Mouse (Mus musculus): ENCODE data around the gene Kcnb1. TPM values are rescaled to one million over a fixed set of nuclear protein-coding genes. Genes with fewer than 3 reads are reported as not detected.

Gene Kcnb1
- polyA plus RNA-seq, 1 experiment: 1.3 TPM

DNA sequence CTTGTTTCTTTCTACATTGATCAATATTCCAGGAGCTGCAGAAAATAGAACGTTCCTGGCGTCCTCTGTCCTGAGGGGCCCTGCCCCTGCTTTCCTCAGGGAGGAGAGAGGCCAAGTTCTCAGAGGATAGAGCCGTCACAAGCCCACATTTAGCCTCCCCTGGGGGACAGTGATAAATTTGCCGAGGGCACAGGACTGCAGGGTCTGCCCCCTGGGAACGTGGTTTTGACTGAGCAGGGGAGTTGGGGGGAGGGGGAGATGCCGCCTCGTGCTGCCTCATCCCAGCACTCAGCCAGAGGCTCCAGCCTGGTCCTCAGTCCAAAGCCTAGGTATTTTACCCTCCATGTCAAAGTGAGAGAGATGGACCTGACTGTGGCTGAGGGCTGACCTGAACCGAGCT lies 57.9 kb downstream of the Kcnb1 start:
- no peak for TF ChIP-seq CTCF (IDR thresholded peaks at IDR 0.05; ENCODE audit: extremely low read depth, insufficient read depth, insufficient read length, insufficient replicate concordance)
- TF ChIP-seq POLR2A (IDR thresholded peaks at IDR 0.05; ENCODE audit: low read depth, low read length): no peak
- peaks cover 13% of the 10 kb centered on the region; the same call in 1 of the 2 replicates for H3K4me1 ChIP-seq (ENCODE audit: control insufficient read depth, insufficient read depth, insufficient read length)
- no peaks in the 10 kb centered on the region for H3K36me3 ChIP-seq (ENCODE audit: control insufficient read depth, insufficient read depth, low read length)
- H3K27ac ChIP-seq (ENCODE audit: insufficient read depth, low read length): no peak overlapping the region
- no peak for DNase-seq (ENCODE audit: low read depth in 1 of 2, low spot score in 2 of 2)
- H3K4me3 ChIP-seq (ENCODE audit: extremely low read depth, insufficient read depth, insufficient read length): no peak overlapping the region
- WGBS: 35% methylated on average over 8 of the region's 8 CpGs
- H3K27me3 ChIP-seq (ENCODE audit: control insufficient read depth, insufficient read depth, low read length): no peaks in the 10 kb centered on the region

DNA sequence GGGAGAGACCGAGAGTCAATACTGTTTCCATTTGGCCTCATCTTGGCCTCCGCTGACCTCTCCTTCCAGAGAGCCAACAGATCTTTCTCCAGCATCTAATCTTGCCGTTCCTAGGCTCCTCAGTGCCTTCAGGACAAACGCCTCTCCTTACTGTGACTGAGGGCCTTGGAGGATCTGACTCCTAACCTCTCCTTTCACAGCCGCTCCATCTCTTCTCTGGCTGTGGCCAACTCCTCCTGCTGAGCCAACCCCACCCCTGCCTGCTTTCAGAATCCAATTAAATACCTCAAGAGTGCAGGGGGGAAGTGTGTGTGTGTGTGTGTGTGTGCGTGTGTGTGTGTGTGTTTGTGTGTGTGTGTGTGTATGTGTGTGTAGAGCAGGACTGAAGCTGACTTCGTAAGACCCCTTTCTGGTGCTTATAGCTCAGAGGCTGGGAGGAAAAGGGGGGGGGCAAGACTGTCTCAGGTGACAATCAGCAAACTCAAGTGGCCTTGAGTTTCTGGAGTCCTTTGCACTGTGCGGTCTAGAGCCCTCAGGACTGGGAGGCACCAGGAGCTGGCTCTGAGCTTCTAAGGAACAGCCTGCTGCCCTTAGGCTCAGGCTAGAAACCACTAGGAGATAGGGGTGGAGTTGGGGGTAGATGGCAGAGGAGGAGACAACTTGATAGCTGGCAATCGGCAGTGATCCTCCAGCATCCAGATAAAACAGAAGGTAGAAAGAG lies 59.7 kb downstream of the Kcnb1 start:
- Histone ChIP-seq H3K4me3 (ENCODE audit: extremely low read depth, insufficient read depth, insufficient read length) (peak overlapping the region; percentile 66; the same call in 1 of the 2 replicates), H3K36me3 (ENCODE audit: control insufficient read depth, insufficient read depth, low read length) (no peaks in the 10 kb centered on the region), H3K27me3 (ENCODE audit: control insufficient read depth, insufficient read depth, low read length) (no peaks in the 10 kb centered on the region), H3K4me1 (ENCODE audit: control insufficient read depth, insufficient read depth, insufficient read length) (peaks cover 13% of the 10 kb centered on the region; the same call in 1 of the 2 replicates), H3K27ac (ENCODE audit: insufficient read depth, low read length) (no peak overlapping the region)
- no peak for DNase-seq (ENCODE audit: low read depth in 1 of 2, low spot score in 2 of 2)
- 65% methylated on average over 9 of the region's 9 CpGs for WGBS
- no peak for TF ChIP-seq CTCF (IDR thresholded peaks at IDR 0.05; ENCODE audit: extremely low read depth, insufficient read depth, insufficient read length, insufficient replicate concordance)
- TF ChIP-seq POLR2A (IDR thresholded peaks at IDR 0.05; ENCODE audit: low read depth, low read length): no peak

DNA sequence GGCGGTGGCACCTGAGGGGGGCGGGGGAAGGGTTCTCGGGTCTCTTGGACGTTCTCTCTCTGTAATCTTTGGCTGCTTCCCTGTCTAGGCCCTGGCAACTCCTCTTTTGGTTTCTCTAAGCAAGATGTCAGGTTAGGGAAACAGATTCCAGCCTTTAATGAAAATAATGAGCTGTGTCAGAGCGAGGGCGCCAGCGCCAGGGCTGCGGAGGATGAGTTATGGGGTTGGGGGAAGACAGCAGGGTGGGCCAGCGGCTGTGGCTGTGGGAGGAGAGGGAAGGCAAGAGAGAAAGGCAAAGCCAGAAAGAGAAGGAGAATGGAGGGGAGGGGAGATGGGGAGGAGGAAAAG lies 60.4 kb downstream of the Kcnb1 start:
- WGBS: 27% methylated on average over 9 of the region's 9 CpGs
- TF ChIP-seq POLR2A (IDR thresholded peaks at IDR 0.05; ENCODE audit: low read depth, low read length): no peak
- no peak for TF ChIP-seq CTCF (IDR thresholded peaks at IDR 0.05; ENCODE audit: extremely low read depth, insufficient read depth, insufficient read length, insufficient replicate concordance)
- Histone ChIP-seq H3K27ac (ENCODE audit: insufficient read depth, low read length) (peak overlapping the region; percentile 47; the same call in 1 of the 2 replicates), H3K36me3 (ENCODE audit: control insufficient read depth, insufficient read depth, low read length) (no peaks in the 10 kb centered on the region), H3K27me3 (ENCODE audit: control insufficient read depth, insufficient read depth, low read length) (no peaks in the 10 kb centered on the region), H3K4me1 (ENCODE audit: control insufficient read depth, insufficient read depth, insufficient read length) (peaks cover 13% of the 10 kb centered on the region; the same call in 1 of the 2 replicates), H3K4me3 (ENCODE audit: extremely low read depth, insufficient read depth, insufficient read length) (peak overlapping the region; percentile 66)
- DNase-seq (ENCODE audit: low read depth in 1 of 2, low spot score in 2 of 2): no peak

DNA sequence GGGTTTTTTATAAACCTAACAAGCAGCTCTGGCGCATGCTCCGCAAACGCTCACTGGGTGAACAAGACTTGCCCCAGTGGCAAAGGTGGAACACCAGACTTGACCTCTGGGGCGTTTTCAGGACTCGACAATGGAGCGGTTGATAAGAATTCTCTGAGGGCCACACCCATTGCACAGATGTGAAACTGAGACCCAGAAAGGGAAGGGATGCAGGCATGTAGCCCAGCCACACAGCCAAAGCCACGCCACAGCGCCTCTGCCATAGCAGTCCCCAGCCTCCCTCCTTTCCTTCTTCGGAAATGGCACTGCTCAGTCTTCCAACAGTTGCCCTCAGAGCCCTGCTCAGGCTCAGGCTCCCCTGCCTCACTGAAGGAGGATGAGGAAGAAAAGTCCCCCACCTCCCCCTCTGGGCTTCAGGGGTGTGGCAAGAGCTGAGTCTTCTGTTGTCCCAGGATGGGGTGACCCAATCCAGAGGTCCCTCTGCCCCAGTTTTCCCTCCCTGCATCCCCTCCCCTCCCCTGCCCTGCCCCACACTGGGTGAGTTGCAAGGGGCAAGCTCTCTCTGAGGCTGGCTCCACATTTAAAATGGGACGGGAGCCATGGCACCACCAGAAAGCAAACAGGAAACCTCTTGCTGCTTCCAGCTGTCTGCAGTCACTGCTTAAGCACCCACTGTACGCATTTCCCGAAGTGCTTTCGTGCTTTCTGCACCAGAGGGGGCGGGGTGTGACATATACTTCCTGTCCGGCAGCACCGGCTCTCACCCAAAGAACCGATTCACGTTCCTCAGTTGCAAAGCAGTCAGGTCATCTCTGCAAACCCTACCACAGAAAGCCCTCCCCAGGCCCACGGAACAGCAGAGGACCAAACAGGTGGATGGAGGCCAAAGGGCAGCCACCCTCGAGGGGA lies 61.0 kb downstream of the Kcnb1 start:
- peaks cover 13% of the 10 kb centered on the region; the same call in 1 of the 2 replicates for H3K4me1 ChIP-seq (ENCODE audit: control insufficient read depth, insufficient read depth, insufficient read length)
- peak overlapping the region; percentile 47; the same call in 1 of the 2 replicates for H3K27ac ChIP-seq (ENCODE audit: insufficient read depth, low read length)
- H3K36me3 ChIP-seq (ENCODE audit: control insufficient read depth, insufficient read depth, low read length): no peaks in the 10 kb centered on the region
- peak; percentile 35 to 66 for DNase-seq (ENCODE audit: low read depth in 1 of 2, low spot score in 2 of 2)
- no peaks in the 10 kb centered on the region for H3K27me3 ChIP-seq (ENCODE audit: control insufficient read depth, insufficient read depth, low read length)
- peak overlapping the region; percentile 66 for H3K4me3 ChIP-seq (ENCODE audit: extremely low read depth, insufficient read depth, insufficient read length)
- 22% methylated on average over 20 of the region's 20 CpGs for WGBS
- no peak; the same call in none of the 2 replicates for TF ChIP-seq POLR2A (IDR thresholded peaks at IDR 0.05; ENCODE audit: low read depth, low read length)

DNA sequence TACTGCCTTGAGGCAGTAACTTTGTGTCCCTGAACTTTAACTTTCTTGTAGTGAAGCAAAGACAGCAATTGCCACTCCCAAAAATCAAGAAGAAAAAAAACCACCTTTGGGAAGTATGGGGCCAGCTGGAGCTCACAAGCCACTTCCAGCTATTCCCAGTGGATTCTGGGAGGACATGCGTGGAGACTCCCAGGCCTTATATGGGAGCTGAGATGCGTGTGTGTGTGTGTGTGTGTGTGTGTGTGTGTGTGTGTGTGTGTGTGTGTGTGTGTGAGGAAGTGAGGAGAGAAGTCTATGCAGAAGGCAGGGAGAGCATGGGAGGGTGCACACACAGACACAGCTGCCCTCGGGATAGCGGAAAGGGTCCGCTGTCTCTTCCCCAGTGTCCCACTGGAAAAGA lies 62.6 kb downstream of the Kcnb1 start:
- H3K36me3 ChIP-seq (ENCODE audit: control insufficient read depth, insufficient read depth, low read length): no peaks in the 10 kb centered on the region
- WGBS: 85% methylated on average over 5 of the region's 5 CpGs
- peaks cover 13% of the 10 kb centered on the region; the same call in 1 of the 2 replicates for H3K4me1 ChIP-seq (ENCODE audit: control insufficient read depth, insufficient read depth, insufficient read length)
- no peak overlapping the region for H3K27ac ChIP-seq (ENCODE audit: insufficient read depth, low read length)
- TF ChIP-seq POLR2A (IDR thresholded peaks at IDR 0.05; ENCODE audit: low read depth, low read length) (no peak), CTCF (IDR thresholded peaks at IDR 0.05; ENCODE audit: extremely low read depth, insufficient read depth, insufficient read length, insufficient replicate concordance) (no peak)
- no peaks in the 10 kb centered on the region for H3K27me3 ChIP-seq (ENCODE audit: control insufficient read depth, insufficient read depth, low read length)
- no peak for DNase-seq (ENCODE audit: low read depth in 1 of 2, low spot score in 2 of 2)
- no peak overlapping the region for H3K4me3 ChIP-seq (ENCODE audit: extremely low read depth, insufficient read depth, insufficient read length)

DNA sequence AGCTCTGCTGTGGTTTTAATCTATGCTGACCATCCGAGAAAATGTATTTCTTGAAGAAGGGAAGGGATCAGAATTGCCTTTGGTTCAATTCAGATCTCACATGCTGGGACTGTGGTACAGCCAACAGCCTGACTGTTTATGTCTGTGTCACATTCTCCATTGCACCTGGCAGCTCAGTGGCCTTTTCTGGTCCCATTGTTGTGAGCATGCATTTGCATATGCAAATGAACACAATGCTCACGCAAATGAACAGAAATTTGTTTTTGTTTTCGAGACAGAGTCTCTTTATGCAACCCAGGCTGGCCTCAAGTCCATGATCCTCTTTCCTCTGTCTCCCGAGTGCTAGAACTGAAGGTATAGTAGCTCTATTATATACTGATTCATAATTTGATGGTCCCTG lies 64.2 kb downstream of the Kcnb1 start:
- DNase-seq (ENCODE audit: low read depth in 1 of 2, low spot score in 2 of 2): no peak
- WGBS: 76% methylated on average over 4 of the region's 4 CpGs

More for the DNA sequence above, 64.2 kb downstream of the Kcnb1 start:
- H3K4me1 ChIP-seq (ENCODE audit: control insufficient read depth, insufficient read depth, insufficient read length): peaks cover 13% of the 10 kb centered on the region; the same call in 1 of the 2 replicates
- no peaks in the 10 kb centered on the region for H3K27me3 ChIP-seq (ENCODE audit: control insufficient read depth, insufficient read depth, low read length)
- TF ChIP-seq POLR2A (IDR thresholded peaks at IDR 0.05; ENCODE audit: low read depth, low read length): no peak
- H3K27ac ChIP-seq (ENCODE audit: insufficient read depth, low read length): no peak overlapping the region
- H3K4me3 ChIP-seq (ENCODE audit: extremely low read depth, insufficient read depth, insufficient read length): no peak overlapping the region
- H3K36me3 ChIP-seq (ENCODE audit: control insufficient read depth, insufficient read depth, low read length): no peaks in the 10 kb centered on the region

All from spleen, adult 2 months (tissue).